ENCODE assay signal across 23 mouse cellular contexts in the genomic region with DNA sequence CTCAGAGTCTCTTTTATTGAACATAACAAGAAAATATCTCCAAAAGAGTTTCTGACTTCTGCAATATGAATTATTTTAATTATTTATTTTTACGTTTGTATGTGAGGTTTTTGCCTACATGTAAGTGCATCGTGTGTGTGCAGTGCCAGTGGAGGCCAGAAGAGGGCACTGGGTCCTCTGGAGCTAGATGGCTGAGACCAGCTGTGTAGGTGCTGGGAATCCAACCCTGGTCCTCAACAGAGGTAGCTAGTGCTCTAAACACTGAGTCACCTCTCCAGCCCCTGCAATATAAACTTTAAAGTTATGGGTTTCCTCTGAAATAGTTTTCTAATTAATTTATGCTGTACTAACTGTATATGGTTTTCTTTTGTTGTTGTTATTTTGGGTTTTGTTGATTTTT. TPM values are rescaled to one million over a fixed set of nuclear protein-coding genes. Genes with fewer than 3 reads are reported as not detected.
A peak's percentile ranks its signal among the peaks of the same experiment; 100 is the strongest.
DNase-seq lines count a peak whose midpoint lies in the region; ATAC-seq and TF ChIP-seq lines count a peak whose summit lies in the region.
"Had no signal": no experiment of that assay in that cellular context is flagged by ENCODE, and none has a peak within 500 bp of the region (broad histone marks: within the 10 kb centered on the region; RNA-seq: fewer than 3 reads in every experiment).

No protein-coding gene starts in this region.

- H3K9ac ChIP-seq in lung, postnatal 0 days (replicated peaks; ENCODE audit: low read depth), result no peak overlapping the region
- no peak overlapping the region for H3K9ac ChIP-seq in stomach, postnatal 0 days (ENCODE audit: low read length)
- H3K9ac ChIP-seq: embryonic facial prominence, embryonic 15.5 days; heart, embryonic 13.5 days; hindbrain, embryonic 13.5 days; intestine, embryonic 15.5 days had no signal

- no peaks in the 10 kb centered on the region for H3K9me3 ChIP-seq in lung, postnatal 0 days (ENCODE audit: low read length)
- H3K9me3 ChIP-seq in stomach, postnatal 0 days (ENCODE audit: control insufficient read depth, low read length), result peaks cover 5% of the 10 kb centered on the region; the same call in 1 of the 2 replicates
- H3K9me3 ChIP-seq: embryonic facial prominence, embryonic 15.5 days; intestine, embryonic 15.5 days had no signal

- H3K4me2 ChIP-seq in lung, postnatal 0 days (replicated peaks; ENCODE audit: low read depth, low read length), result no peak overlapping the region
- H3K4me2 ChIP-seq in stomach, postnatal 0 days (replicated peaks; ENCODE audit: low read depth), result no peak overlapping the region
- H3K4me2 ChIP-seq: embryonic facial prominence, embryonic 15.5 days; heart, embryonic 13.5 days; hindbrain, embryonic 13.5 days; intestine, embryonic 15.5 days had no signal

- DNase-seq in layer of hippocampus, adult 2 months (ENCODE audit: low spot score in 2 of 2), result no peak
- DNase-seq in layer of hippocampus, adult 18-20 months (ENCODE audit: low spot score in 2 of 2), result no peak
- DNase-seq in lung, postnatal 0 days (ENCODE audit: low spot score), result no peak
- no peak for DNase-seq in lung, postnatal 36 days
- no peak for DNase-seq in Patski (ENCODE audit: low read depth, low spot score)
- no peak for DNase-seq in stomach, postnatal 0 days (ENCODE audit: low spot score)
- no peak for DNase-seq in ovary, postnatal 14 days (ENCODE audit: low spot score)
- DNase-seq: adrenal gland, adult 8-10 months; adrenal gland, postnatal 36 days; cerebellum, adult 2 months; cerebellum, postnatal 10 days; embryo, embryonic 11 days; heart, adult 18-20 months; heart, postnatal 4 days had no signal

- H3K36me3 ChIP-seq in lung, postnatal 0 days (ENCODE audit: insufficient read depth, low read length), result no peaks in the 10 kb centered on the region
- H3K36me3 ChIP-seq in stomach, postnatal 0 days (ENCODE audit: control insufficient read depth, insufficient read depth, low read length), result no peaks in the 10 kb centered on the region
- H3K36me3 ChIP-seq: embryonic facial prominence, embryonic 15.5 days; forebrain, embryonic 10.5 days; hindbrain, embryonic 13.5 days; intestine, embryonic 15.5 days had no signal

- H3K27me3 ChIP-seq in lung, postnatal 0 days (replicated peaks; ENCODE audit: insufficient read depth, low read length), result no peaks in the 10 kb centered on the region
- H3K27me3 ChIP-seq in Patski, result no peaks in the 10 kb centered on the region
- H3K27me3 ChIP-seq in stomach, postnatal 0 days (ENCODE audit: control insufficient read depth, insufficient read depth, low read length), result no peaks in the 10 kb centered on the region
- H3K27me3 ChIP-seq: embryonic facial prominence, embryonic 15.5 days; heart, embryonic 13.5 days; hindbrain, embryonic 13.5 days; intestine, embryonic 15.5 days had no signal

- H3K4me3 ChIP-seq in layer of hippocampus, adult 2 months, result no peak overlapping the region
- no peak overlapping the region for H3K4me3 ChIP-seq in lung, postnatal 0 days (ENCODE audit: low read depth, low read length)
- no peak overlapping the region for H3K4me3 ChIP-seq in stomach, postnatal 0 days (ENCODE audit: low read depth, low read length)
- H3K4me3 ChIP-seq: embryonic facial prominence, embryonic 15.5 days; erythroblast, embryonic 14.5 days; forebrain, embryonic 10.5 days; heart, embryonic 13.5 days; hindbrain, embryonic 13.5 days; intestine, embryonic 15.5 days had no signal

- H3K27ac ChIP-seq in layer of hippocampus, adult 2 months, result no peak overlapping the region
- H3K27ac ChIP-seq in lung, postnatal 0 days (ENCODE audit: low read length), result no peak overlapping the region
- H3K27ac ChIP-seq in stomach, postnatal 0 days (replicated peaks), result no peak overlapping the region
- H3K27ac ChIP-seq: embryonic facial prominence, embryonic 15.5 days; forebrain, embryonic 10.5 days; heart, embryonic 13.5 days; hindbrain, embryonic 13.5 days; hindbrain, postnatal 0 days; intestine, embryonic 15.5 days had no signal

- no peaks in the 10 kb centered on the region for H3K4me1 ChIP-seq in lung, postnatal 0 days (ENCODE audit: insufficient read depth, low read depth, low read length)
- H3K4me1 ChIP-seq in stomach, postnatal 0 days (replicated peaks; ENCODE audit: control insufficient read depth, insufficient read depth), result no peaks in the 10 kb centered on the region
- H3K4me1 ChIP-seq: forebrain, embryonic 10.5 days; heart, embryonic 13.5 days; hindbrain, embryonic 13.5 days; intestine, embryonic 15.5 days had no signal

- ATAC-seq in lung, postnatal 0 days, result no peak
- ATAC-seq in Patski, result no peak
- ATAC-seq in stomach, postnatal 0 days (ENCODE audit: low FRiP score, low TSS enrichment), result no peak
- ATAC-seq: forebrain, embryonic 14.5 days; hindbrain, postnatal 0 days; intestine, embryonic 15.5 days had no signal

- in situ Hi-C loops in Patski (cut with MboI; ENCODE audit: low pct_unique_long_range_greater_than_20kb), result no loop called here

- CTCF ChIA-PET in Patski (lab: Charles Lee), result no interaction called here

- WGBS in lung, postnatal 0 days, result 92% methylated on average over 2 of the region's 2 CpGs
- 91% methylated on average over 2 of the region's 2 CpGs for WGBS in stomach, postnatal 0 days

- peak; percentile 22; the same call in 1 of the 2 replicates for TF ChIP-seq CTCF in layer of hippocampus, adult 2 months (conservative IDR thresholded peaks at IDR 0.05)
- TF ChIP-seq CTCF in lung, postnatal 0 days (IDR thresholded peaks at IDR 0.05), result 0 out of 2 replicates have a peak, but pooled peaks have one; percentile 16
- peak; percentile 24 for TF ChIP-seq CTCF in Patski (IDR thresholded peaks at IDR 0.05)
- peak; percentile 11; the same call in 1 of the 2 replicates for TF ChIP-seq CTCF in stomach, postnatal 0 days (IDR thresholded peaks at IDR 0.05; ENCODE audit: low read depth)

- no peak for TF ChIP-seq EP300 in lung, postnatal 0 days (IDR thresholded peaks at IDR 0.05)
- TF ChIP-seq EP300 in stomach, postnatal 0 days (optimal IDR thresholded peaks at IDR 0.05), result no peak

- POLR2A ChIA-PET in Patski (lab: Charles Lee), result no interaction called here

RNA-seq across cellular contexts. Expression of gene Tead1, which starts 43.2 kb away (rescaled TPM):
- 10 to 100 TPM; 23.9 to 29.0 TPM for total RNA-seq in layer of hippocampus, adult 2 months (2021)
- 10 to 100 TPM; 22.6 to 25.3 TPM for total RNA-seq in layer of hippocampus, adult 18-20 months (2021)
- 23.0 and 28.8 TPM in 2 replicates for polyA plus RNA-seq in lung, postnatal 0 days (2015; fragmentation: Nextera tagmentation; extraction: Ambion mirVana)
- polyA plus RNA-seq in Patski (2021), result 56.4 TPM
- polyA plus RNA-seq in stomach, postnatal 0 days (2015; fragmentation: Nextera tagmentation; extraction: Ambion mirVana), result 13.5 and 13.9 TPM in 2 replicates
- total RNA-seq: MEL had no signal
- polyA plus RNA-seq: erythroblast, embryonic 14.5 days had no signal
